Mouse (Mus musculus): ENCODE measurements around the gene Dhx37.

Dhx37 gene

DNA sequence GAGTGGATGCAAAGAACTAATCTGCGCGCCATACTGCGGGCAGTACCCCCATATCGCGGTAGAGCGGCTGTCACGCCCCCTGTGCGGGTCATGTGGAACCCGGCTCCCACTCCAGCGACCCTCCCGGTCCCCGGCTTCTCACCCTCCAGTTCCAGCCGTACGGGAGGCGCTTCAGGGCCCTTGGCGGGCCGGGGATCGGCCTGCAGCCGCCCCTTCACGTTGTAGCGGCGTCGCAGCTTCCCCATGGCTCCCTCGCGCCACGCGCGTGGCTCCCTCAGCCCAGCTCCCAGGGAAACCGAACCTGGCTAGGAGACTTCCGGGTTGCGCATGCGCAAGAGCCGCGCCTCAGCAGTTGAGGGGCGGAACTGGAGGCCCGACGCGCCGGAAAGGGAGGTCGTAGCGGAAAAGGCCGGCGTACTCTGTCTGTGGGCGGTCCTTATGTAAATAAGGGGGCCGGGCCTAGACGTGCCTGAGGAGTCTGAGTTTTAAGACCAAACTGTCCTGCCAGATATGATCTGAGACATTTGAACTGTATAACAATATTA, at the start of gene Dhx37:
TSS of gene Dhx37 (minus strand) at position 329 of the 545 bp plus-strand sequence.
- peak; percentile 95 to 96 for DNase-seq

DNA sequence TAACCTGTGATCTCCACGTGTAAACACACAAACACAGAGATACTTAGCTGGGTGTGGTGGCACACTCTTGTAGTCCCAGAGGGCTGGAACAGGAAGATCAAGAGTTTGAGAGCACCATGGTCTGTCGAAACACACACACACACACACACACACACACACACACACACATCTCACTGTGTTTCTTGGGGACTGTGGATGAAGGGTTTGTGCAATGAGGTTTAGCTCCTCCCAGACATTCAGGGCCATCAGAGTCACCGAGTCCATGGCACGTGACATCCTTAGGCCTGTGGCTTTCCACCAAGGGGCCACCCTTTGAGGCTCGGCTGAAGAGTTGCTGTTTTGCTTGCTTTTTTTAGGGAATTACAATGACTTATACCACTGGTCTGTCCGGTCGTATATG, 48.6 kb upstream of the Dhx37 start:
- no peak for DNase-seq

DNA sequence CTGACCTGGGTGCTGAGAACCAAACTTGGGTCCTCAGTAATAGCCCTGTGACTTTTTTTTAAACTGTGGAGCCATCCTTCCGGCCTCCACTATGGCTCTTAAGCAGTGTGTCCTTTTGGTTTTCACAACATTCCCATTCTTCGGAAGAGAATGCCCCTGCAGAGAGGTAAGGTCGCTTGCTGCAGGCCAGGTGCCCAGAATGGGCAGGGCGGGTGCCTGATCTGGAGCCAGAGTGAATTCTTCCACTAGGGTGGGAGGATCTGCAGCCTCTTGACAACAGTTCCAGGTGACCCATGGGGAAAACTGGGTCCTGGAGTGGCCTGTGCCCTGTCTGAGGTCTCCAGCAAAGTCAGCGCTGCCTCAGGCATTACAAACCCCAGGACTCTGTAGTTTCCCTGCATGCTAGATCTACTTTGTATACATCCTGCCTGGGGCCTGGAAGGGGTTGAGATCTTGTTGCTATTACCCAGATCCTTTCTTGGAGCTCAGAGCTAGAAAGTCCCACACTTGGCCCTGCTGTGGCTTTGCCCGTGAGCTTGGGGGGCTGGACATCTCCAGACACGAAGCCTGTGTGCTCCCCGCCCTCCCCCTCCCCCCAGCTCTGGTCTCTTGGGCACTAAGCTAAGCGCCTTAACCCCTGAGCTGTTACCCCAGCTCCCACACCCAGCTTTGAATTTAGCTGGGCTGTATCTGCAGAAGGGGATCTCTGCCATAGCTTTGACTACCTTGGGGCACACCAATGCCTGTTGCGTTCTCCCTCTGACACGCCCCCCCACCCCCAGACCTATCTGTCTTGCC, 46.7 kb upstream of the Dhx37 start:
- no peak for DNase-seq

DNA sequence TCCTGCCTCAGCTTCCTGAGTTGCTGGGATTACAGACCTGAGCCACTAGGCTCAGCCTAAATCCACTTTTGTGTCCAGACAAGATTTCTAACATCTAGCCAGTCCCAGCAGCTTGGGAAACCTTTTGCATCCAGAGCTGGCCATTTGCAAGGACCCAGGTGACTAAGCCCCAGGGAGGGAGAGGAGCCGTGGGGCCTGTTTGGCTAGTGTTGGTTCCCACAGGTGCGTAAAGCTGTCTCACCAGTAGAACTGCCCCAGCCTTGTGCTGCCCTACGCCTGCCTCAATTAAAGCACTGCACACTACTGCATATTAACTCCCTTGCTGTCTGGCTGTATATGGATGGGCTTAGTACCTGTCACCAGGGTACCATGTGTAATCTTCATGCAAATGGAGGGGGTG, 45.5 kb upstream of the Dhx37 start:
- no peak for DNase-seq

DNA sequence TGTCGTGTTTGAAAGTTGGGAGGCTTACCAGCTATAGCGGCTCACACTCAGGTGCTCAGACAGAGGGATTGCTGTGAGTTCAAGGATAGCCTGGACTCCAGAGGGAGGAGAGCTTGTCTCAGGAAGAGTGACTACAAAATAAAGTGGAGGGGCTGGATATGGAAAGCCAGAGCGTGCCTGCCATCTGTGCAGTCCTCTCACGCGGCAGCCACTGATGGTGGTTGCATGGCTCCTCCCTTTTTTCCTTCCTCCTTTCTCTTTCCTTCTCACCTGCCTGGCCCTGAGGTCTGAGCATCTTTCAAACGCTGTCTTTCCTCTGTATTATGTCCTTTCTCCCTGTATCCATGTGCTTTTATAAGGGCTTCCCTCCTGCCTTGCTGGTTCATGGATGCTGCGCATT, 44.1 kb upstream of the Dhx37 start:
- DNase-seq, result no peak

DNA sequence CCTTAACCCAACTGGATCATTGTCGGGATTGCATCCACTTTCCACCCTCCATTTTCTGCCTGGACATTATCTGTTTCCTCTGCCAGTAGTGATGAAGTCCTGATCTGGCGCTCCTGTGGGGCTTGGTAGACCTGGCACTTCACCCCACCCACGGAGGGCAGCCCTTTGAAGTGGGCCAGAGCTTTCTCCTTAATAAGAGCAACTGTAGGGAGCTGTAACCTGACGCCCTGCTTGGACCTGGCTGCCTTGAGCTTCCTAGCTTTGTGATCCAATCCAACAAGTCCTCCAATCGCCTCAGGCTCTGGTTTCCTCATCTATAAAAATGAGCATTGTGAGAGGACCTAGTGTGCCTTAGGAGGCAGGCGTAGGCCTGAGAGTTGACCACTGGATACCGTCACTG, 43.6 kb upstream of the Dhx37 start:
- DNase-seq, result no peak

DNA sequence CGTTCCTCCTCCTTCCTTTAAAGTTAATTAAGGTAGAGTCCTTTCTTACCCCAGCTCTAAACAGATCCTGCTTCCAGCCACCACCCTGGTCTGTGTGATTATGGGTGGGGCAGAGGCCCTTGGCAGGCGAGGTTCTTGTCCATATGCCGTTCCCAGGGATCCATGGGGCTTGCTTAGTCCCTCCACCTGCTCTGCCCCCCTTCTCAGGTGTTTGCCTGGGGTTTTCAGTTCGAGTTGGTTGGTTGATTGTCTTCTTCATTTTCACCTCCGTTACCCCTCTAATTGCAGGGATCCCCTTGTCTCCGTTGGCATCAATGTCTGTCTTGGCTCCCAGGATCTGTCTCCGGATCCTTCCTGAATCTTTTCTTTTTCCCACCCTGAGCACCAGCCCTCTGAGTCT, 42.9 kb upstream of the Dhx37 start:
- no peak for DNase-seq

DNA sequence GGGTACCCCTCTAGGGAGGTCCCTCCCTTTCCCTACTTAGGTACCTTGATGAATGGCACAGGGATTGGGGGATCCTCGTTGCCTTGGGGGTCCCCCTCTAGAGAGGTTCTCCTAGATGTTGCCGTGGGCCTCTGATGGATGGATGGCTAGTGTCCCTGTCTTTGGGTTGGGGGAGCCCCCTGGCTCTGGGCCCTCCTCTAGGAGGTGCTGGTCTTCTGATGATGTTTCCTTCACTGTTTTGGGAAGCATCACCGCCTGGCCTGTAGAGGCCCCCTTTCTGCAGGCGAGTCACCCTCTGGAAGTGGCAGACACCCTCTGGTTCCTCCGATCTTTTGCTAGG, 42.3 kb upstream of the Dhx37 start:
- no peak for DNase-seq

DNA sequence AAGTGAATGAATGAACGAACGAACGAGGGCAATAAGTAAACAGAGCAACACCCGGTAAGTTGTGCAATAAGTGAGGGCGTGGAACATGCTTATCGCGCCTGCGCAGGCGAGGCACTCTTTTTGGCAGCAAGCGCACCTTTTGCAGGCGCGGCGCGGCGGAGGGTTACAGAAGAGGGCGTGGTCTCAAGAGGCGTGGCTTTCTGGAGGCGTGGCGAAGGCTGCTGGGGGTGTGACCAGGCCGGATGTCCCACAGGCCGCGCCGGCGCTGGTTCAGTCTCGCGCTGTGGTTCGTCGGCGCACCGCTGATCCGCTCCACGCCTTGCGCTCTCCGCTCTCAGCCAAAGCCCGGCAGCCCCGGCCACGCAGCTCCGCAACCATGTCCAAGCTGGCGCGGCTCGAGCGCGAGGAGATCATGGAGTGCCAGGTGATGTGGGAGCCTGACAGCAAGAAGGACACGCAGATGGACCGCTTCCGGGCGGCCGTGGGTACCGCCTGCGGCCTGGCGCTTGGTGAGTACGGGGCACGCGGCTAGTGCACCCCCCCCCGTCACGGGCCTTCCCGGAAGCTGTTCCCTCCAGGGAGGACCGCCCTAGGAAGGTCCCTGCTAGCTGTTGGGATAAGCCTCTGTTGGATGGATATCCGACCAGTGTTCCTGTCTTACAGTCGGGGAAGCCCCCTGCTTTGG, 41.8 kb upstream of the Dhx37 start, which contains the start of gene Aacs:
TSS of gene Aacs (plus strand) at position 214 of the 685 bp plus-strand sequence.
- peak; percentile 99 for DNase-seq

DNA sequence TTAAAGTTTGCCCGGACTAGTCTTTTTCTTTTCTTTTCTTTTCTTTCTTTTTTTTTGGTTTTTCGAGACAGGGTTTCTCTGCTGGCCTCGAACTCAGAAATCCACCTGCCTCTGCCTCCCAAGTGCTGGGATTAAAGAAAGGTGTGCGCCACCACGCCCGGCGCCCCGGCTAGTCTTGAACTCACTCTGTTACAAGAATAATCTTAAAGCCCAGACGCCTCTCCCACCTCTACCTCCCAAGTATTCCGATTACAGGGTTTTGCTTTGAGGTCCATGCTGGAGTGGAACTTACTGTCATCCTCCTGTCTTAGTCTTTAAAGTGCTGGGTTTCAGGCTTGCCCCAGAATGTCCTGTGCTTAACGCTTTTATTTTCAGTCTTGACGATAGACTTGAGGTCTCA, 41.1 kb upstream of the Dhx37 start:
- DNase-seq, result no peak

DNA sequence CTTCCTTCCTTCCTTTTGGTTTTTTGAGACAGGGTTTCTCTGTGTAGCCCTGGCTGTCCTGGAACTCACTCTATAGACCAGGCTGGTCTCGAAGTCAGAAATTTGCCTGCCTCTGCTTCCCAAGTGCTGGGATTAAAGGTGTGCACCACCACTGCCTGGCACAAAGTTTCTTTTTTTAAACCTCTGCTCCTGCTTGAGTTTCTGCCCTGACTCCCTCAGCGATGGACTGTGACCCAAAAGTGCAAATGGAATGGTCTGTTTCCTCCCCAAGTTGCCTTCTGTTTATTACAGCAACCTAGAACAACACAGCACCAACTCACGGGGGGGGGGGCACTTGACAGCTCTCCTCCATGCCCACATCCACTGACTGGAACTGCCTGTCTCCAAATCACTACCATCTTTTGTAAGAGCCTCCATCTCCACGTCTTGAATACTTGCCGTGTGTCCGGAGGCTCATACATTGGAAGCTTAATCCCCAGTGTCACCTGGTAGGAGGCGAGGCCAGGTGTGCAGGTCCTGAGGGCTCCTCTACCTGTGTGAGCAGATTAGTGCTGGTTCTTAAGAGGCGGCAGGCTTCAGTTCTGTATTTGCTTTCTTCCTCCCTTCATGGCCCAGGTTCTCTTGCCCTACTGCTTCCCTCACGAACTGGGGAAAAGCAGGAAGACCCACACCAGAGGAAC, 39.0 kb upstream of the Dhx37 start:
- DNase-seq, result no peak

DNA sequence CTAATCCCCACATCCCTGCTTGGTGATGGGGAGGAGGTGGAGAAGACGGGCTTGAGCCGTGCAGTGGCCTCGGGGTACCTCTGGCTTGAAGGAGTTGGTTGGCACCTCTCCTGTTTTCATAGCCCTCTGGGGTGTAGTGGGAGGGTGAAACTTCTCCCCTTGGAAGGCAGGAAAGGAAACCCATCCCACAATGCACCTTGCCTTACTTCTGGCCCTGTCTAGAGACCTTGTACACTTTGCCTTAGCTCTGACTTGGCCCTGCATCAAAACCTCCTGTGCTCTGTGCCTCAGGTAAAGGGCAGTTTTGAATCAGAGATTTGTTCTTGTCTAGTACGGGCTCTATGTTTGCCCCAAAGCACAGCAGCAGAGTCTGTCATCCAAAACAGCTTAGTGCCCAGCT, 36.8 kb upstream of the Dhx37 start:
- DNase-seq, result no peak

DNA sequence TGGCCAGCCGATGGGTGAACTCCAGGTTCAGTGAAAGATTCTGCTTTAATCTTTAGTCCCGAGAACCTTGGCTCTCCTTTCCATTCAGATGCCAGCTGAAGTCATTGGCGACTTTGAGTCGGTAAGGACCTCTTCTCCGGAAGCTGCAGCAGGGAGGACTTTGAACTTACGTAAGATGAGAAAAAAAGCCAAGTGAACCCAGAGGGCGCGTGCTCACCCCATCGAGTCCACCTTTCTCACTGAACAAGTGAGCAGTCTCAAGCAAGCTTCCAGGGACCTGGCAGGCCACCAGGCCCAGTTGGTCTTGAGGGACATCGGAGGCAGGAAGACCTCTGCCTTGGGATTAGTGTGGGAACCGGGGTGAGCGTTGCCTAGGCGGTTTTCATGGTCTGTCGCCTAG, 33.3 kb upstream of the Dhx37 start:
- no peak for DNase-seq

DNA sequence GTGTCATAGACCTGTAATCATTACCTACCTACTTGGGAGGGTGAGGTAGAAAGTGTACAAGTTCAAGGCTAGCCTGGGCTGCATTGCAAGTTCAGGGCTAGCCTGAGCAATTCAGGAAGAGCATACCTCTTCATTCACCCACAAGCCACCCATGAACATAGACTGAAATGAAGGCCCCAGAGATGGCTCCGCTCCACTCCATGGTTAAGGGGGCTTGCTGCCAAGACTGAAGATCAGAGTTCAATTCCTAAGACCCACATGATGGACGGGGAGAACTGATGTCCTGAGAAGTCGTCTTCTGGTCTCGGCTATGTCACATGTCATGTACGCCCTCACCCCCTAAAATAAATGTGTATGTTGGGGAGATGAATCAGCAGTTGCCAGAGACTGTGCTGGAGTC, 32.6 kb upstream of the Dhx37 start:
- no peak for DNase-seq

DNA sequence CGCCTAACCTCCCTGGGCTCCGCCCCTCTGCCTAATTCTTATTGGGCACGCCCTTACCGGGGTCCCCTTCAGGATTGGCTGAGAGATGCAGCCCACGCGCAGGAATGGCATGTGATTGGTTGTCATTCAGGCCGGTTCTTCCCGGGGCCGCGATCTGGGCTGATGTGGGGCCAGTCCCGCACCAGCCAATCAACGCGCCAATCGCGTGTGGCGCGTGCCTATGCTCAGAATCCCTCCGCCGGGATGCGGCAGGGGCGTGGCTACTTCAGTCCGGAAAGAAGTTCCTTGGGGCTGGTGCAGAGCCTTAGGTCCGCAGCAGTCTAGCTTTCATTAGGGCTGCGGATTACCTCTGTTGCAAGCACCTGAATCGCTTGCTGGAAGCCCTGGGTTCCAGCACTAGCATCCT, 31.8 kb upstream of the Dhx37 start:
- peak; percentile 93 to 95 for DNase-seq

DNA sequence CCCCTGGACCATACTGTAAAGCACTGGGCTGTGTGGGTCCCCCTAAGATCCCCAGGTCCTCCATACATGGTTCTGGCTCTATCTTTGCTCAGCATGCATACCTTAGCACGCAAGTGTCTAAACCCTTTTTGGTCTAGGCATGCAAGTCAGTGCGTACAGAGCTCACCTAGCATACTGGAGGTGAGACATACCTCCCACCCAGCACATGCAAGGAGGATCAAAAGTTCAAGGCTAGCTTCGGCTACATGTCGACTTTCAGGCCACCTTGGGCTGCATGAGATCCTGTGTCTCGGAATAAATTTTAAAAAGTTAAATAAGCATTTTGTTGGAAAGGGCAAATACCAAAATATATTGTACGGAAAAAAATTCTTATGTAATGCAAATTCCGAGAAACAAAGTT, 31.3 kb upstream of the Dhx37 start:
- no peak for DNase-seq

DNA sequence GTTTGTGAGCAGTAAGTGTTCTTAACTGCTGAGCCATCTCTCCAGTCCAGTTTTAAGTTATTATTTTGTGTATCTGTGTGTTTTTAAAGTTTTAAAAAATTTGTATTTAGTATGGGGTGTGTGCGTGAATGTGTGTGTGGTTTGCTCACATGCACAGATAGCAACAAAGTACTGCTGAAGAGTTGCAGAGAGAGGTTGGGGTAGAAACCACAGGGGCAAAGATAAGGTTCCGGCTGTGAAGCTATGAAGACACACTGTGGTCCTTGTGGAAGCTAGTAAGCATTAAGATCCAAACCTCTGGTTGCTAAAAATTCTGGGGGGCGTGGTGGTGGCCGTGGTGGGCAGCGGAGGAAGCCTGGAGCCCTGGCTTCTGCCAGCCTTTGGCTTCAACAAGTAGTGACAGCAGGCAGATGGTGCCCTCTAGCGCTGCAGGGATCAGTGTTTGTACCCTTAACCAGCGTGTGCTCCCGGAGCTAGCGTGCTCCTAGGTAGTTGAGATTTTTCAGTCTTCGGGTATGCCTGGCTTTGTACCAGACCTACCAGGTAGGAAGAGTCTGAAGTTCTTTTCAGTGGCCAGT, 28.0 kb upstream of the Dhx37 start:
- DNase-seq, result peak; percentile 49 to 52

DNA sequence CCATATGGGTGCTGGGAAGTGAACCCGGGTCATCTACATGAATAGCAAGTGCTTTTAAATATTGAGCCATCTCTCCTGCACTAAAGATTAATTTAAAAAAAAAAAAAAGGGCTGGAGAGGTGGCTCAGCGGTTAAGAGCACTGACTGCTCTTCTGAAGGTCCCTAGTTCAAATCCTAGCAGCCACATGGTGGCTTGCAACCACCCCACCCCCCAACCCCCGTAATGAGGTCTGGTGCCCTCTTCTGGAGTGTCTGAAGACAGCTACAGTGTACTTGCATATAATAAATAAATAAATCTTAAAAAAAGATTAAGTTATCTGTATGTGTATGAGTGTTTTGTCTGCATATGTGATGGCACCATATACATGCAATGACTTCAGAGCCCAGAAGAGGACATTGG, 26.7 kb upstream of the Dhx37 start:
- DNase-seq, result no peak

DNA sequence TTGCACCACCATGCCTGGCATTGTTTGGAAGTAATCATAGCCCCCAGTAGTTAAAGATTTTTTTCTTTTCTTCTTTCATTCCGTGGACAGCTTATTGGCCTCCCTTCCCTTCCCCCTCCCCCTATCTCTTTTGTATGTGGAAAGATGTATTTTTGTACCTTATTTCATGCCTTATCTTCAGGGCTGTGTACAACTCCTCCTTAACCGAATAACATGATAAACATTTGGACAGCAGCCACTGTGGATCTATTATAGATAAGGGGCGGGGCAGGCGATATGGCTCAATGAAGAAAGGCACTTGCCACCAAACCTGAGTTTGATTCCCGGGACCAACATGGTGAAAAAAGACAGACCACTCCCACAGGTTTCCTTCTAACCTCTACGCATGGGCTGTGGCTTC, 23.6 kb upstream of the Dhx37 start:
- no peak for DNase-seq

DNA sequence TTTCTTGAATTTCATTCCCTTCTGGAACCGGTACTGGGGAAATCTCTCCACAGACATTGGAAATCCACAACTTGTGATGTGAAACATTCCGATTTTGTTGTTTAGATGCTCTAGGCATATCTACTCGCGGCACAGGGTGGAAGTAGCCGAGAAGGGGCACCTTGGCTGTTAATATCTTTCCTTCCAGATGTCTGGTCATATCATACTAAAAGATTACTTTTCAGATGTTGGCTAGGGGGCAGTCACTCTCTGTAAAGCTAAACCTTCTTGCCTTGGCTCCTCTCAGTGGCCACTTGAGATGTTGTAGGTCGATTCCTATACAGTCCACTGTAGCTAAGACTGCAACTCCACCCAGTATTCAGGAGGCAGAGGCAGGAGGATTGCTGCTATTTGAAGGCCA, 22.2 kb upstream of the Dhx37 start:
- DNase-seq, result no peak

DNA sequence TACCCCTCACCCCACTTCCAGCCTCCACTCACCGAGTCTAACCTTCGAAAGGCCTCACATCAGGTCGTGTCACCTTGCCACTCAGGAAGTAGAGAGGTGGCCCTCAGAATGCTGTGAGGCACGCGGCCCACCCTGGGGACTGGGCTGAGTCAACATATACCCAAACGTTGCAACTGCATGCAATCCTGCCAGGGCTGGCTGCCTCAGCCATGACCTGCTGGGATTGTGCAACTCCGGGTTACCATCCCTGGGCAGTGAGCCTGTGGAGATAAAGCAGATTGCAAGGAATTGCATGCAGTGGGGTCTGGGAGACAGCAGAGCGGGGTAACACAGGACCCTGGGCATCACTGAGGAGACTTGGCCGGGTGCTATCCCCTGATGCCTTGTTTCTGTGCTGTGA, 18.7 kb upstream of the Dhx37 start:
- no peak for DNase-seq

DNA sequence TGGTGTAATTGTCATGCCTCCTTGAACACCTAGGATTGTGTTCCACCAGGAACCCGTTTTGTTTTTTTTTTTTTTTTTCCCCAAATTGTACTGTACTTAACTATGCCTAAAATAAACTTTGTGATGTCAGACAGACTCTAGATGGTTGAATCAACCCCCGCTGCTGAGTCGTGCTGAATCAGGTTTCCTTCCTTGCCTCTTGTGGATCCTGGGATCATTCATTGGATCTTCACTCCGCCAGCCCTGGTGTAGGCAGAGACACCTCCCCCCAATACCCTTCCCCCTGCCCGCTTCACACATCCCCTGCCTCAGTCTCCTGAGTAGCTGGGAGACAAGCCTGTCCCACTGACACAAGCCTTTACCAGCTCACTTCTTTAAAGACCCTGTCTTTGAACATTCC, 15.4 kb upstream of the Dhx37 start:
- DNase-seq, result no peak

DNA sequence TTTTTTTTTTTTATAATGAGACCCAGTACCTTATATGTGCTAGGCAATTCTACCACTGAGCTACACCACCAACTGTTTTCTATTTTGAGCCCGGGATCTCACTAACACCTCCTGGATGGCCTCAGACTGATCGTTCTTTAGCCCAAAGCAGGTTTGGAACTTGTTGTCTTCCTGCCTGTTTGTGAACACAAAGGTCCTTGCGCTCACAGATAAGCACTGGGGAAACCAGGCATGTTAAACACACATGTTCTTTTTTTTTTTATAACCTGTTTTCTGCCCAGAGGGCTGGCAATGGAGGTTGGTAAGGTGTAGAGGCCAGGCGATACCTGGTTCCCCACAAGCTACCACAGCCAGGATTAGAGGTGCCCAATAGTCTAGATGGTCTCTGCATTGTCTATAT, 14.7 kb upstream of the Dhx37 start:
- no peak for DNase-seq

DNA sequence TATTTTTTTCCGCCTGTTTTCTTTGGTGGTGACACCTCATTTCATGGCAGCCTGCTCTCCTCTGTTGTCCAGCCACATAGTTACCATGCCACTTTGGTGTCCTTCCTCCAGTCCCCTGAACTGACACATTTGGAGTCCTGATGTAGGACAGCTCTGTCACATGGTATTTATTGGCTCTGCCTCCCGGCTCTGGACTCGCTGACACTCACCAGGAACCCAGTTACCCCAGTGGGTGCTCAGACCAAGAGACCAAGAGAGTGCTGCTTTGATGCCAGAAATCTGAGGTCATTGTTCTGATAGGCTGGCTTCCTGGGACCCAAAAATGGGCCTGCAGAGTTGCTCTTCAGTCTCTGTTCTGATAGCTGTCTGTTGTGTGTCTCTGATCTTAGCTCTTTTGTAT, 14.1 kb upstream of the Dhx37 start:
- no peak for DNase-seq
